Mouse (Mus musculus) embryo, embryonic 11.5 days (tissue): ENCODE measurements around the gene Lrrc8c.

Source experiments
- DNase-seq: peaks from one replicate; pipeline ENCODE4 v3.0.0-alpha.2; 2012; ENCODE audit warnings: low read depth, low spot score

The Lrrc8c gene

DNA sequence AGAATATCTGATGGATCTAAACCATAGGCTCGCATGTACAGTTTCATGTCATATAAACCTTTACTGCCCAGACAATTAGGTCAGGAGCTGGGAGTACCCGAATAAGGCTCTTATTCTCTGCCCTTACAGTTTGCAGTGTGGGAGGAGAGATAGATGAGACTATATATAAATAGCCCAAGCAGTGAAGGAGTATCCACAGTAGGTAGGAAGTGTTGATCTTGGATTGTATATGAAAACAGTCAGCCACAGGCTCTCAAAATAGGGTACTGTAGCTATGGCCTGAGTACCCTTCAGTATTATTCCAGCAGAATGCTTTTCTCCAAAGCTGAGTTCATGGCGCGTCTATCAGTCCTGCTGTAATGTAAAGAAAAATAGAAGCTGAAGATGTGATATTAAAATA is 27.9 kb downstream of the Lrrc8c start:
- DNase-seq: no peak

DNA sequence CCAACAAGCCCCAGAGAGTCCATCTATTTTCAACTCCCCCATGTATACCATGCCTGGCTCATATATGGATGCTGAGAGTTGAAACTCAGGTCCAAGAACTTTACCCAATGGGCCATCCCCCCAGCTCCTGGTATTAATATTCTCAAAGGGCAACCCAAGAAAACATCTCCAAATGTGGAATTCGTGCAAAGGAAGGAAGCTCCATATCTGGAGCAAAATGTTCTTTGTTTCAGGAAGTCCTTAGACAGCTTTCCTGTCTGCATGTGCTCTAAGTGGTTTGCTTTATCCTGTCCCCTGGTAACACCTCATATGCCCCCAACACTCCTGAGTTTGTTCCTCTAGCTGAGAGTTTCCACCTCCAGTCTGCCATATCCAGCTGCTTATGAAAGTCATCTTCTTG is 32.6 kb downstream of the Lrrc8c start:
- DNase-seq: no peak

DNA sequence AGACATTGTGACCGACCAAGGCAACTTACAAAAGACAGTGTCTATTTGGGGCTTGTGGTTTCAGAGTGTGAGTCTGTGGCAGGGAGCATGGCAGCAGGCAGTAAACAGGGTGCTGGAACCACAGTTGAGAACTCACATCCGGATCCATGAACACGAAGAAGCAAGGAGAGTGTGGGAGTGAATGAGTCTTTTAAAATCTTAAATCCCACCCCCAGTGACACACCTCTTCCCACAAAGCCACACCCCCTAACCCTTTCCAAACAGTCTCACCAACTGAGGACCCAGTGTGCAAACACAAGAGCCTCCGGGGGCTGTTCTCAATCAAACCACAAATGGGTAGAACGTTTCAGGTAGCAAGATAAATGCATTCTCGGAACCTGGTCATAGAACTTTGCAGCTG is 37.1 kb downstream of the Lrrc8c start:
- no peak for DNase-seq

DNA sequence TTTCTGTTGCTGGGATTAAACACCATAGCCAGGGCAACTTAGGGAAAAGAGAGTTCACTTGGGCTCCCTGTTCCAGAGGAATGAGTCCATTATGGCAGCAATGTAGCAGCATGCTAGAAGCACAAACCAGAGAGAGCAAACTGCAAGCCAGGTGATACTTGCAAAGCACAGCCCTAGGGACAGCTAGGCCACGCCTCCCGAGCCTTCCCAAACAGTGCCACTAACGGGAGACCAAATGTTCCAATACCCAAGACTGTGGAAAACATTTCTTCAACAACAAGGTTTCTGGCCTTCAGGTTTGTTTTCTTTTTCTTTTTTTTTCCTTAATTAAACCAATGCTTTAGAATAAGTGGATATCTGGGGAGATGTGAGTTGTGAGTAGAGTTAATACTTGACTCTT is 38.2 kb downstream of the Lrrc8c start:
- no peak for DNase-seq

DNA sequence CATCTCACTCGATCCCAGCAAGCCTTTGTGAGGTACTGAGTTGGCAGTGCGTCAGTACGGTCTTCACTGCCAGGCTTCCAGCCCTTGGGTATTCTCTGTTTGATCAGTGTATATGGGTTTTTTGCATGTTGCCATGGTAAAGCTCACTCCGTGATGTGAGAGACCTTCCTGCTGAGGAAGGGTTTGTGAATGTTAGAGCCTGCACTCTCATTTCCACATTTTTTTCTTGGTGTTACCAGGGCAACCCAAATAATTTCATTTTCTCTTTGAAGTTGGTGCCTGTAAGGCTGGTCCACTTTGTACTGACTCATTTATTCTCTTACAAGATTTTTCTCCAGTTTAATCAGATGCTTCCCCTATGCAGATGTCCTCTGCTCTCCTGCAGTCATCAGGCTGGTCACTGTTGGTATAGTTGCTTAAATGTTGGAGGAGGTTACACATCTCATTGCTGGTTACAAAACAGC is 38.6 kb downstream of the Lrrc8c start:
- DNase-seq: no peak

DNA sequence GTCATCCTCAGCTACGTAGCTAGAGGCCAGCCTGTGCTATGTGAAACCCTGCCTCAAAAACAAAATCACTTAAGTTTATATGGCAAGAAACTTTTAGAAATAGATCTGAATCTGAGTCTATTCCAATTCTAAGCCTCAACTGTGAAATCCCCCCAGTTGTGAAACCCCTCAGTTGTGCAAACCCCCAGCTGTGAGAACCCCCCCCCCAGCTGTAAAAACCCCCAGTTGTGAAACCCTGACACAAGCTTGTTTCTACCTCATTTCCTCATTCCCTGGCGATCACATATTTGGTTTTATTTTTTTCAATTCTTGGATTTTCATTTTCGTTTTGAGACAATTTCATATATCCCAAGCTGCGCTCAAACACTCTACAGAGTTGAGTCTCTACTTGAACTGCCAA is 39.3 kb downstream of the Lrrc8c start:
- no peak for DNase-seq

DNA sequence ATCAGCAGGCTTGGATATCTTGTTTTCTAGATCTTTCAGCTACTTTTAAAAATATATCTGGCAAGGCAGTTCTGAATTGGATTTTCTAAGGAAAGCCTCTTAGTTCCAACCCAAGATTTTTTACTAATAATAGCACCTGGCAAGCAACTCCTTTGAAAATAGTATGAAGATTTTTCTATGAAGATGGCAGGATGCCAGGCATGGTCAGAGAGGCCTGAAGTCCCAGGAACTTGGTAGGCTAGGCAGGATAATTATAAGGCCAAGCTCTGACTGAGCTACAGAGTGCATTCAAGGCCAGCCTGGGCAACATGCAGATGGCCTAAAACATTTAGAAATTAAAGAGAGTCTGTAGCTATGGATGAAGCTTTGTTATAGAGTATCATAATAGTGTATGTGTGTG is 42.7 kb downstream of the Lrrc8c start:
- no peak for DNase-seq

DNA sequence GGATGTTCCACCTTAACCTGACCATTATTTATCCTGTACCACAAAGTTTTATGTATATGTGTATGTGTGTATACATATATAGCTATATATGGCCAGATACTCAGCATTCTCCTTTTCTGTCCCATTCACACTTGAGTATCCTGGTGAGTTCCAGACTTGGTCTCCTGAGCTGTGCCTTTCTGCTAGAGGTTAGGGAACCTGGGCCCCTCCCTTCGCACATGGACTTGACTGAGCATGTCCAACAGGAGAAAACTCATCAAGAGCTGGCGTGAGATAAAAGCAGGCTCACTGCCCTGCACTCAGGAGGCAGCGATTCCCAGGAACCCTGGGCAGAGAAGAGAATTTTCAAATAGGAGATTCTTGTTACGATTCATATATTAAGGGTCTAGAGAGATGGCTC is 45.6 kb downstream of the Lrrc8c start:
- DNase-seq: no peak

DNA sequence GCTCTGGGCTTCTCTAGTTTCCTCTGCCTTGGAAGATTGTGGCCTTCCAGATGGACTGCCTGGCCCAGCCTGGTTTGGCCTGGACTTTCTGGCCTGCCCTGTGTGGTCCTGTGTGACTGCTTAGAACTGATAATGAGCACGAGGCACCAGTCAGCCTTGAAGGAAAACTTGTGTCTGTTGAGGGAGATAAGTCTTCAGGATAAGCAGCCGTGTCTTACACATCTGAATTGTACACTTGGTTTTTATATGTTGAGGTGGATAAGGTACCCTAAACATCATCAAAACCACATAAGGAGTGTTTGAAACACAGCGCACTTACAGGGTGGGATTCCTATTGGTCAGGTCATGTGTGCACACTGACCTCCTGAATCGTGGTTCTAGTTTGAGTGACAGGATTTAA is 46.6 kb downstream of the Lrrc8c start:
- DNase-seq: no peak

DNA sequence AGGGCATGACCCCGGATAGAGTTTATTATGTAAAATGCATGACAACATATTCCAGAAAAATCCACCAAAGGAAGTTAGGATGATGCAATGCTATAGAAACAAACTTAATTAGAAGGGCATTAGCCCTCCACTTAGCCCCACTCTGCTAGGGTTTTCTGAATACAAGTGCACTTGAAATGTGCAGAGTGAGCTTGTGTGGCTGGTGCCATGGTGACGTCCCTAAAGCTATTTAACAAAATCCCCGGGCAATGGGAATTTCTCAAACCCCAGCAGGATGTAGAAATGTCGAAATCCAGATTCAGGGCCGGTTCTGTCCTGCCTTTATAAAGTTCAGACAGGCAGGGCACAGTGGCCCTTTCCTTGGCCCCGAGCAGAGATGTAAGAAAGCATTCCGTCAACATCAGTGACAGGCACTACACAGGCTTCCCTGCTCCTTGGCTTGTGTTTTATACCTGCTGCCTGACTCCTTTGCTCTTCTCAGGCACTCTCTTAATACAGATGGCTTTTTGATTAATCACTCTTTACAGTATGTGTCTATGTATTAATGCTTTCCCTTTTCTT is 47.7 kb downstream of the Lrrc8c start:
- no peak for DNase-seq

DNA sequence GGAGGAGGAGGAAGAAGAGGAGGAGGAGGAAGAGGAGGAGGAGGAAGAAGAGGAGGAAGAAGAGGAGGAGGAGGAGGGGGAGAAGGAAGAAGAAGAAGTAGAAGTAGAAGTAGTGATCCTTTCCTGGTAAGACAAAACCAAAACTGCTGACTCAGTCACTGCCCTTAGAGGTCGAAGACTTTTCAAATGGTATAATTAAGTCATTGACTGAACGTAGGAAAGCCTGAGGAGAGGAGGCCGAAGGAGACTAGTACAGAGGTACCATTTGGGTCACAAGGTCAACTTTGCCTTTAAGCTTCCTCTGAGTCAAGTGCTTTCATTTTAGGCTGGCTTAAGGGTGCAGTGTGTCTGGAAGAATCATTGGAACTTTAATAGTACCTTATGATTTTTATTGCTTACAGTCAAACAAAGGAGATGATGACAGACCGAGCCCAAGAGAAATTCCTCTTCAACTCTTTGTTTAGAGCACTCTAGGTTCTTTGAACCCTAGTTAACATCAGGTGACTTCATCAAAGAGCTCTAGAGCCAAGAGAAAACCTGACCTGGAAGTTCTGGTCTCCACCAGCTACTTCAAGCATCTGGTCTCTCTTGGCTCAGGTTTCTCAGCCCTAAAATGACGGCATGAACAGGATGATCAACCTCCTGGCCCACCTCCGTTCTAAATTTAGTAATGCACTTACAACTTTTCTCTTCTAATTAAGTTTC is 49.0 kb downstream of the Lrrc8c start:
- no peak for DNase-seq

DNA sequence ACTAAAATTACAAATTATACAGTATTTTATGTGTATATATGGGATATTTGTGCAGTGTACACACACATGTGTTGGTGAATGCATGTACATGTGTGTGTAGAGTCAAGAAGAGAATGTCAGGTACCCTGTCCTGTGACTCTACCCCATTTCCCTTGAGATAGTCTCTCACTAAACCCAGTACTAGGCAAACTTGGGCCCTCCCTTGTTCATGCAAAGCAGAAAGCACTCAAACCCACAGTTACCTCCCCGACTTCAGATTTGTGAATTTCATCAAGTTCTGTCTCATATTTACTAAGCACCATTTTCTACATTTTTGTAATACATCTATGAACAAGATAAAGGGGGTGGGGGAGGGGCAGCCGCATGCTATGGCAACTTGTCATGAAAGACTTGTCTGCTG is 50.0 kb downstream of the Lrrc8c start:
- no peak for DNase-seq

DNA sequence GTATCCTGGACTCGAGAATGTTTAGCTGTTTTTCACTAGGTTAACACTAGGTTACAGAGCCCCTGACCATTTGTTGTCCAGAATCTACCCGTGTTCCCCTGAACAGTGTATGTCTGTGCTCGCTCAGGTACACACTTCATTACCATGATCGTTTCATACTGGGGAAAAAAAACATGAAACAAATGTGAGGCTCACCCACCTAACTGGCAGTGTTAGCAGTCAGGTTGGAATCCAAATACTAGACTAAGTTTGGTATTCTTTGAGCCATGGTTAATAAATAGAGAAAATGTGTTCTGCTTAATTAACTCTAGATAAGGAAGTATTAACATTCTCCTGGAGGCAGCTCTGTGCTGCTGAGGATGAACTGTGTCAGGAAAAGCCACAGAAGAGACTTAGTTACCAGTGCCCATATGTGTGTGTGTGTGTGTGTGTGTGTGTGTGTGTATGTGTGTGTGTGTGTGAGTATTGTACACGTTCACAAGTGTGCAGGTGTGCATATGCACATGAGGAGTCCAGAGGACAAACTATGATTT is 53.0 kb downstream of the Lrrc8c start:
- no peak for DNase-seq

DNA sequence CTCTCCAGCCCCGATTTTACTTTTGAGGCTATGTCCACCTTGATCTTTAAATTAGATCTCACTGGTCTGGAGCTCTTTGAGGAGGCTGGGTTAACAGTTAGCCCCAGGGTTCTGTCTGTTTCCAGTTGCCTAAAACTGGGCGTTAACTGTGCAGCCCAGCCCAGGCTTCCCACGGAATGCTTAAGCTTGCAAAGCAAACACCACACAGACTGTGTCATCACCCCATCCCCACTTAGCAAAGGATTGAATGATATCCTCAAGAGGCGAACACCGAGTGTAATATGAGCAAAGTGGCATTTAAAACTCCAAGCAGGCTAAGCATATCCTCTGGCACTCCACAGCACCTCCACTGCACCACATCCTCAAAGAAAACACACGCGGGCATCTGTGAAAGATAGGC is 53.7 kb downstream of the Lrrc8c start:
- DNase-seq: no peak

DNA sequence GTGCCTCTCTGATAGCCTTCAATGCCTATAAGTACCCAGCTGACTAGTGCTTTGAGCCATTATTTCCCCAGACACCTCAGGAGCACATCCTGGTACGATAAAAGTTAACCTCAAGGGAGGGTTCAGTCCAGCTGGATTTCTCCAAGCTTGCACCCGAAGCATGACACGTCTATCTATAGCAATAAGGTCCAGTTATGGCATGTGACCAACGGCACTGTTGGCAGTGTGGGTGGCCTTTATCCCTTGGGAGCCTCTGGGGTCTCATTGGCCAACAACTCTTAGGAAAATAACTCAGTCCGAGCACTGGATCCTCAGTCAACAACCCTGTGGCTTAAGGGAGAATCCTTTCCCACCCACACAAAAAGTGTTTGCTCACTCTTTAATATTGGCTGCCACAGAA is 55.6 kb downstream of the Lrrc8c start:
- DNase-seq: no peak

DNA sequence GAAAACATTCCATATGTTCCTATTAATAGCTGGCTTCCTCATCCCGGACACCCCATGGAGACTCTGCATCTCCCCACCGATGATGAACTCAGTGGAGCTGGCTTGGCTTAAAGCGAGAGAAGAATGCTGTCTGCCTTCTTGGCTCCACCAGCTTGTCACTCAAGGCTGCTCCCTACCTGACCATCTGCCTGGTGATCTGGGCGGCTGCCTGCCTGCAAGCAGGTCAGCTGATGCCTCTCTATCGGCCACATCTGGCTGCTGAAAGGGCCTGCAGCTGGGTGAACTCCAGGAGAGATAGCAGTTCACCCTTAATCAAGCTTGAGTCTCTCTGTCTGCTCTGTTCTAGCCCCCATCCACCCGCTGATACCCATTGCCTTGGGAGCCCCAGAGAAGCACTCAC is 56.7 kb downstream of the Lrrc8c start:
- no peak for DNase-seq

DNA sequence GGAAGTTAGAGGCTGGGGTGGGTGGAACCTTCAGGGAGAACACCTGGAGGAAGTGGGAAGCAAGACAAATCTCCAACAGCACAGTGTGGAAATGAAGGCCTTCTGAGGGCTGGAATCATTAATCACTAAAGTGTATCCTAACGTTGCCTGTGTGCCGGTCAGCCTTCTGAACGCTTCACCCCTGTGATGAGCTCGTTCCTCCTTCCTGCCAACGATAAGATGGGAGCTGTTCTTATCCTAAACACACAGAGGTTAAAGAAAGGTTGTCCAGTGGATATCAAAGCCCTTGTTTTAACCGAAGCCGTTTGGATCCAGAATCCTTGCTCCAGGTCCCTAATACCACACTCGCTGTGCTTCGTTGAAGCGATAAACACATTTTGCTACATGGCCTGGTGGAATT is 61.7 kb downstream of the Lrrc8c start:
- no peak for DNase-seq

DNA sequence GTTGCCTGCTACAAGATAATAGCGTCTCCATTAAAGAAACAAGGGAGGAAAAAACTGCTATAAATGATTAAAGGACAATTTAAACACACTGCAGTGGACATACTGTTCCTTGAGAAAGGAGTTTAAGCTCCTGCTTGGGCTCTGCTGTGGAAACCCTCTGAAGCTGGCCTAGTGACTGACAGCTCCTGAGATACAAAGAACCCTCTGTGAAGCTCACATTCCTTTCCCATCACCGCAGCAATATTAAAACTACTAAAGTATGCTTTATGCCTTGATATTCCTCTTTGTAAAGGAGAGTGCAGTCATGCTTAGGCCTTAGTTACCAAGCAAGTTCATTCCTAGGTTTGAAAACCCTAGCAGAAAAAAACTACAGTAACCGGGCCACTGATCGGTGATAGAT is 66.7 kb downstream of the Lrrc8c start:
- DNase-seq: no peak

DNA sequence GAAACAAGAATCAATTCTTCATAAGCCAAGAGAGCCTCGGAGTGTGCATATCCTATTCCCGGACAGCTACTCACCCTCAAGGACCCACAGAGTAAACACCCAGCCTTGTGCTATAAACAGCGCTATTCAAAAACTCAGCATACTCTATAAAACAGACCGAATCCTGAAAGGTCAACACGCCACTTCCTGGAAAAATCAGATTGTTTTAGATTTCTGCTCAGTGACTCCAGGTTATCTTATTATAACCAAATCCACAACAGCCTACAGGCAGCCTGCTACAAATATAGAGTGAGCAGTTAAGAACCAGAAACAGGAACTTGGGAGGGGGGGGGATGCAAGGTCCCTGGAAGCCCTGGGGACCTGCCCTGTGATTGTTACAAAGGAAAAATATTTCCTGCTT is 67.5 kb downstream of the Lrrc8c start:
- no peak for DNase-seq

DNA sequence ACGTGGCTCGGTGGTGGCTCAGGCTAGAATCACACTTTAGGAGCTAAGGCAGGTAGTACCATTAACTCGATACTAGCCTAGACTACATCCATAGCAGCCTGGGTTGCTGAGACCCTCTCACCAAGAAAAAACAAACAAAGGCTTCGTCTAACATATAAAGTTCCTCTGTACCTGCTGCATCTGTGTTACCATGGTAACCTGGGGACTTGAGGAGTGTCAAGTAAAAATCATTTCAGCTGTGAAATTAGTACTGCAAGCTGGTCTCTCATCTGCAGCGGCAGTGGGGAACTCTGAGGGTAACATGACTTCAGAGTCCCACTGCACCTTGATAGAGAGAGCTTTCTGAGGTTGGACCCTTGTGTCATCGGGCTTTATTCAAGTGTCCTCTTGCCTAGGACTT is 68.3 kb downstream of the Lrrc8c start:
- DNase-seq: no peak

DNA sequence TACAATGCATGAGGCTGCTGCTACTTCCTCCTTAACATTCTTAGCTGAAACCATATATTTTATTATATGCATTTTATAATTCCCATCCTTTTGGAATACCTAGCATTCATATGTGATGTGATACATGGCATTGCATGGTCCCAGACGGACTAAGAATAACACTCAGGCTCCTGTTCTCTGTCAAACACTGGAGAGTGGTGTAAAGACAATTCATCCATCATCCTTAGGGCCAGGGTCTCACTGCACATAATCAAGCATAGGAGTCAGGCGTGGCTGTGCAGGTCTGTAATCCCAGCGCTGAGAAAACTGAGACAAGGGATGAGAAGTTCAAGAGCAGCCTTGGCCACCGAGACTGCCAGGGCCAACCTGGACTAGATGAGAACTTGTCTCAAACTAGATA is 69.5 kb downstream of the Lrrc8c start:
- no peak for DNase-seq

DNA sequence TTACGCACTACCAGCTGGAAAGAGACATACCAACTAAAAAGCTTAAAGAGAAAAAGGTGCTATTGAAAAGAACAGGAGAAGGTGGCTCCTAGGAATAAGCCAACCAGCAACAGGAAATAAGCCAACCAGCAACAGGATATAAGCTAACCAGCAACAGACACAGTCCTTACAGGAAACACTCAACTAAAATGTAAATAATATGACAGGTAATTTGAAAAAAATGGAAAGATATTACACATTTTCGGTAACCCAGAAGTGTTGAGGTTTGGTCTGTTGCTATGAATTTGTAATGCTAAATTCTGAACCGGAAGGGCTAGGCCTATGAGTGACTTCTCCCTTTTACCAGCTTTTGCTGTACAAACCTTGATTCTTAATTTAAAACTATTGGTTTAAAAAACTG is 69.9 kb downstream of the Lrrc8c start:
- DNase-seq: no peak

DNA sequence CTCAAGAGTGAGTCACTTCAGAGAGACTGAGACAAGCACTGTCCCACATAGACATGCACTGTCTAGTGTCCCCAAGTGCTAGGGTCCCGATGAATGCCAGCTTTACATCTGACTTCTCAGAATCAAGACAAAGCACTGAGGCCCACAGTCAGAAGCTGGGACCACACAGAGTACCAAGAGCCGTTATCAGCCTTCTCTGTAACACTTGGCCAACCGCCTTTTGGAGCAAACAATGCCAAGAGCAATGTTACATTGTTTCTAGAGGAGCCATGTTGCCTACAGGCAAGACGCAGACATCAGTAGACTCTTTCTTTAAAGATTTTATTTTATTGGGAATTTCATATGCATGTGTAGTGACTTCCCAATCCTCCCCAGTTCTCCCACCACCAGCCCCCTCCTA is 73.2 kb downstream of the Lrrc8c start:
- DNase-seq: no peak

DNA sequence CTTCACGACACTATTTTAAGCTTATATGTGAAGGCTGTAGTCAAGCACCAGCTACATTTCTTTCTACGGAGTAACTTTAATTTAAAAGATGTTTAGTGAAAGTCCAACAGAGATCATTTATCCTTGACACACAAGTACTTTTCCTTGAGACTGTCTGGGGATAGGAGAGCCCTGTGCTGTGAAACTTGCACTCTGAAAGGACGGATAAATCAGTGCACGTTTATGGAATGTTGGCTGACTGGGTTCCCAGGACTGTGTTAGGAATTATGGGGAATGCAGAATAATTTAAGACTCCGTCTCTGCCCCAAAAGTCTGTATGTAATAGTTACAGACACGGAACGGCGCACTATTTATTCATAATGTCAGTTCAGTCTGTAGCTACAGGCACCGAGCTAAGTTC is 74.4 kb downstream of the Lrrc8c start:
- no peak for DNase-seq
